Mouse (Mus musculus) forebrain, postnatal 0 days (tissue): ENCODE measurements around the gene Ttc9c. TPM values are rescaled to one million over a fixed set of nuclear protein-coding genes. Genes with fewer than 3 reads are reported as not detected.

Source experiments
- ATAC-seq: fragments of 200-750 bp; cut with Nextera tagmentation; 2 replicates; pipeline ENCODE4 v1.8.0; 2017; ENCODE audit warnings: mild to moderate bottlenecking, moderate library complexity
- DNase-seq: peaks from one replicate; pipeline ENCODE4 v3.0.0-alpha.2; 2015
- H3K27ac ChIP-seq: fragments of 300-500 bp; sonication (generic); 2 replicates; pipeline ENCODE4 v1.5.1; 2014; ENCODE audit warnings: low read depth, mild to moderate bottlenecking, antibody characterized with exemption, low read length, moderate library complexity, mixed read lengths
- H3K27me3 ChIP-seq: fragments of 300-500 bp; sonication (generic); 2 replicates; pipeline ENCODE4 v1.6.1; 2014; ENCODE audit warnings: mild to moderate bottlenecking, low read length, mixed read lengths; ENCODE audit not compliant: insufficient read depth
- H3K36me3 ChIP-seq: fragments of 300-500 bp; sonication (generic); 2 replicates; pipeline ENCODE4 v1.6.1; 2014; ENCODE audit warnings: mild to moderate bottlenecking, moderate library complexity; ENCODE audit not compliant: insufficient read depth
- H3K4me1 ChIP-seq: fragments of 300-500 bp; sonication (generic); 2 replicates; pipeline ENCODE4 v1.6.1; 2014; ENCODE audit warnings: antibody characterized with exemption; ENCODE audit not compliant: insufficient read depth
- H3K4me2 ChIP-seq: fragments of 300-500 bp; sonication (generic); 2 replicates; pipeline ENCODE4 v1.6.1; 2014; ENCODE audit warnings: low read depth, mild to moderate bottlenecking, moderate library complexity
- H3K4me3 ChIP-seq: fragments of 300-500 bp; sonication (generic); 2 replicates; pipeline ENCODE4 v1.5.1; 2014; ENCODE audit warnings: low read depth, low read length, mixed read lengths
- H3K9ac ChIP-seq: fragments of 300-500 bp; sonication (generic); 2 replicates; pipeline ENCODE4 v1.6.1; 2014; ENCODE audit warnings: mild to moderate bottlenecking
- H3K9me3 ChIP-seq: fragments of 300-500 bp; sonication (generic); 2 replicates; pipeline ENCODE4 v1.6.1; 2016; ENCODE audit warnings: low read length
- CTCF ChIP-seq: sonication (generic); IDR thresholded peaks from 2 replicates; pipeline ENCODE4 v1.5.1; 2016; ENCODE audit warnings: antibody characterized with exemption, control low read depth, low read depth
- WGBS: fragments of 180-500 bp; shearing (Covaris S2); extraction: QIAGEN DNeasy Blood & Tissue Kit; methylation state at CpG from one replicate; pipeline ENCODE4 v1.1.7; 2014; 5-methylcytosine and 5-hydroxymethylcytosine counted together
- polyA plus RNA-seq: library from polyadenylated mRNA; unstranded; fragments of >200 nt; fragmentation: Nextera tagmentation; extraction: Ambion mirVana; gene quantifications from 2 replicates; pipeline ENCODE4 v1.2.1, GENCODE M21; 2015
- total RNA-seq: library from RNA; depleted of rRNA; stranded (reverse); fragments of >200 nt; gene quantifications from 2 replicates; pipeline ENCODE4 v1.2.3, GENCODE M21; 2014

Ttc9c gene
- total and polyA plus RNA-seq, 2 experiments from 2014 or later, result 44.4 to 71.9 TPM

- Histone ChIP-seq H3K9ac (peak within 1 kb of the TSS; percentile 71), H3K27me3 (no peaks in the 10 kb centered on the region), H3K4me1 (peaks cover 7% of the 10 kb centered on the region), H3K9me3 (no peaks in the 10 kb centered on the region), H3K36me3 (peaks cover 21% of the 10 kb centered on the region), H3K4me3 (peak within 1 kb of the TSS; percentile 55), H3K27ac (peak within 1 kb of the TSS; percentile 76), H3K4me2 (peak within 1 kb of the TSS; percentile 72)
- ATAC-seq (peak; percentile 65), DNase-seq (peak; percentile 92)
- no peak for TF ChIP-seq CTCF
- 2% methylated on average over 25 of the region's 25 CpGs for WGBS
These were observed 20.7 kb downstream of the Ttc9c start, which contains the start of gene Polr2g for GRCm38 (mm10) chr19:8798264-8798946. Polr2g (minus strand) TSS chr19:8798577.

- no peak overlapping the region for H3K4me3 ChIP-seq
- H3K4me1 ChIP-seq, result 0 out of 2 replicates have a peak, but pooled peaks cover 4% of the 10 kb centered on the region
- H3K27me3 ChIP-seq, result no peaks in the 10 kb centered on the region
- H3K27ac ChIP-seq, result peak overlapping the region; percentile 62
- peaks cover 21% of the 10 kb centered on the region for H3K36me3 ChIP-seq
- no peak for ATAC-seq
- WGBS, result 76% methylated on average over 7 of the region's 7 CpGs
- no peak overlapping the region for H3K4me2 ChIP-seq
- TF ChIP-seq CTCF, result no peak
- no peak for DNase-seq
- H3K9me3 ChIP-seq, result no peaks in the 10 kb centered on the region
- H3K9ac ChIP-seq, result no peak overlapping the region
These were observed 29.0 kb downstream of the Ttc9c start for GRCm38 (mm10) chr19:8790171-8790570.

GRCm38 (mm10) chr19:8789171-8789570 lies 30.0 kb downstream of the Ttc9c start:
- 42% methylated on average over 1 of the region's 1 CpGs for WGBS

GRCm38 (mm10) chr19:8788521-8788920 lies 30.6 kb downstream of the Ttc9c start:
- Histone ChIP-seq H3K4me1 (0 out of 2 replicates have a peak, but pooled peaks cover 4% of the 10 kb centered on the region), H3K27ac (peak overlapping the region; percentile 57), H3K9me3 (no peaks in the 10 kb centered on the region), H3K4me3 (no peak overlapping the region), H3K9ac (no peak overlapping the region), H3K27me3 (no peaks in the 10 kb centered on the region), H3K36me3 (peaks cover 10% of the 10 kb centered on the region), H3K4me2 (no peak overlapping the region)
- no peak for ATAC-seq
- DNase-seq, result peak; percentile 11
- TF ChIP-seq CTCF, result no peak
- 18% methylated on average over 3 of the region's 3 CpGs for WGBS

More at GRCm38 (mm10) chr19:8789171-8789570, 30.0 kb downstream of the Ttc9c start:
- H3K9me3 ChIP-seq, result no peaks in the 10 kb centered on the region
- 0 out of 2 replicates have a peak, but pooled peaks cover 4% of the 10 kb centered on the region for H3K4me1 ChIP-seq
- peak overlapping the region; percentile 57 for H3K27ac ChIP-seq
- ATAC-seq (peak; percentile 12), DNase-seq (peak; percentile 30)
- no peak overlapping the region for H3K4me3 ChIP-seq
- TF ChIP-seq CTCF, result no peak
- no peak overlapping the region for H3K4me2 ChIP-seq
- H3K9ac ChIP-seq, result no peak overlapping the region; the same call in 1 of the 2 replicates
- H3K27me3 ChIP-seq, result no peaks in the 10 kb centered on the region
- H3K36me3 ChIP-seq, result peaks cover 14% of the 10 kb centered on the region

- no peaks in the 10 kb centered on the region for H3K27me3 ChIP-seq
- DNase-seq, result peak; percentile 95
- no peaks in the 10 kb centered on the region for H3K9me3 ChIP-seq
- peak within 1 kb of the TSS; percentile 54 for H3K4me3 ChIP-seq
- peak within 1 kb of the TSS; percentile 62 for H3K27ac ChIP-seq
- 0 out of 2 replicates have a peak, but pooled peaks cover 4% of the 10 kb centered on the region for H3K4me1 ChIP-seq
- peak; percentile 99 for ATAC-seq
- H3K9ac ChIP-seq, result peak within 1 kb of the TSS; percentile 53
- H3K4me2 ChIP-seq, result peak within 1 kb of the TSS; percentile 68
- peak; percentile 59 for TF ChIP-seq CTCF
- H3K36me3 ChIP-seq, result peaks cover 23% of the 10 kb centered on the region
- WGBS, result under 1% methylated on average over 32 of the region's 32 CpGs
These were observed 32.9 kb downstream of the Ttc9c start, which contains the start of gene Taf6l for GRCm38 (mm10) chr19:8786008-8786781. Taf6l (minus strand) TSS chr19:8786417.

GRCm38 (mm10) chr19:8774951-8775421 lies 44.1 kb downstream of the Ttc9c start:
- no peak for ATAC-seq
- Histone ChIP-seq H3K27me3 (no peaks in the 10 kb centered on the region), H3K4me2 (peak overlapping the region; percentile 90), H3K9me3 (no peaks in the 10 kb centered on the region), H3K27ac (peak overlapping the region; percentile 93), H3K9ac (peak overlapping the region; percentile 86), H3K4me3 (peak overlapping the region; percentile 58), H3K4me1 (peaks cover 21% of the 10 kb centered on the region), H3K36me3 (peaks cover 22% of the 10 kb centered on the region)
- DNase-seq, result peak; percentile 22
- WGBS, result 5% methylated on average over 20 of the region's 20 CpGs
- TF ChIP-seq CTCF, result no peak
